Mouse (Mus musculus) layer of hippocampus, postnatal 14 days (tissue): ENCODE measurements around the gene Msn. TPM values are rescaled to one million over a fixed set of nuclear protein-coding genes. Genes with fewer than 3 reads are reported as not detected.

Experiments
- DNase-seq, 2 experiments: peaks; one replicate each; pipeline ENCODE4 v3.0.0; 2021 to 2022; ENCODE audit warnings: low spot score in 2 of 2, mixed read lengths in 1 of 2
- long read RNA-seq, 2 experiments: library from polyadenylated mRNA; stranded (forward); transcript quantifications; one replicate each; pipeline ENCODE4 v2.0.0; 2021
- total RNA-seq, 2 experiments: library from RNA; stranded (reverse); gene quantifications; 2 replicates each; pipeline ENCODE4 v1.2.3; 2021

Msn gene
- 10 to 100 TPM; 22.8 to 24.6 TPM for total RNA-seq
- long read RNA-seq, experiment 1, transcript Msn-201 (13 exons, 3,842 nt), result major isoform, 20 of 24 reads
- long read RNA-seq, experiment 1, partial matches to known transcripts, result 2 of 24 reads
- long read RNA-seq, experiment 1, other reads (novel, unspliced or antisense), result 2 of 24 reads
- long read RNA-seq, experiment 2, transcript Msn-201 (13 exons, 3,842 nt), result major isoform, 26 of 31 reads
- long read RNA-seq, experiment 2, partial matches to known transcripts, result 4 of 31 reads
- long read RNA-seq, experiment 2, other reads (novel, unspliced or antisense), result 1 of 31 reads

- peak; percentile 3 to 12 for DNase-seq
These were observed at the start of gene Msn for GRCm38 (mm10) chrX:96095509-96096499. TSS of gene Msn (plus strand) at chrX:96096042.

GRCm38 (mm10) chrX:96052798-96053197, 43.0 kb upstream of the Msn start:
- DNase-seq, result peak in 1 of 2 experiments; percentile 1

- no peak for DNase-seq
These were observed 18.1 kb upstream of the Msn start for GRCm38 (mm10) chrX:96077747-96078146.

- DNase-seq, result no peak
These were observed 9.6 kb upstream of the Msn start for GRCm38 (mm10) chrX:96086259-96086658.

GRCm38 (mm10) chrX:96096513-96097210, 820 bp downstream of the Msn start:
- no peak for DNase-seq

GRCm38 (mm10) chrX:96097491-96097970, 1.7 kb downstream of the Msn start:
- no peak for DNase-seq

GRCm38 (mm10) chrX:96099003-96099402, 3.2 kb downstream of the Msn start:
- DNase-seq, result no peak

GRCm38 (mm10) chrX:96107427-96108291, 11.8 kb downstream of the Msn start:
- DNase-seq, result no peak

GRCm38 (mm10) chrX:96113106-96113634, 17.3 kb downstream of the Msn start:
- DNase-seq, result no peak

GRCm38 (mm10) chrX:96115501-96115900, 19.7 kb downstream of the Msn start:
- DNase-seq, result no peak

GRCm38 (mm10) chrX:96117366-96117765, 21.5 kb downstream of the Msn start:
- no peak for DNase-seq

- DNase-seq, result no peak
These were observed 24.2 kb downstream of the Msn start for GRCm38 (mm10) chrX:96119997-96120396.

- DNase-seq, result no peak
These were observed 26.1 kb downstream of the Msn start for GRCm38 (mm10) chrX:96121912-96122311.

- DNase-seq, result no peak
These were observed 31.0 kb downstream of the Msn start for GRCm38 (mm10) chrX:96126803-96127202.

GRCm38 (mm10) chrX:96130139-96130538, 34.3 kb downstream of the Msn start:
- peak in 1 of 2 experiments; percentile 12 for DNase-seq

- DNase-seq, result no peak
These were observed 34.8 kb downstream of the Msn start for GRCm38 (mm10) chrX:96130663-96131062.

- DNase-seq, result peak in 1 of 2 experiments; percentile 10
These were observed 37.4 kb downstream of the Msn start for GRCm38 (mm10) chrX:96133260-96133659.

- DNase-seq, result no peak
These were observed 38.4 kb downstream of the Msn start for GRCm38 (mm10) chrX:96134243-96134661.

- no peak for DNase-seq
These were observed 39.2 kb downstream of the Msn start for GRCm38 (mm10) chrX:96134840-96135580.
